Mouse (Mus musculus): ENCODE measurements at regions not wholly inside any gene's neighbourhood (a gene's known extent, or its start where the extent isn't known, plus 50 kb on each side); places are given as distances from the start of the nearest gene placed in this dataset.

DNA sequence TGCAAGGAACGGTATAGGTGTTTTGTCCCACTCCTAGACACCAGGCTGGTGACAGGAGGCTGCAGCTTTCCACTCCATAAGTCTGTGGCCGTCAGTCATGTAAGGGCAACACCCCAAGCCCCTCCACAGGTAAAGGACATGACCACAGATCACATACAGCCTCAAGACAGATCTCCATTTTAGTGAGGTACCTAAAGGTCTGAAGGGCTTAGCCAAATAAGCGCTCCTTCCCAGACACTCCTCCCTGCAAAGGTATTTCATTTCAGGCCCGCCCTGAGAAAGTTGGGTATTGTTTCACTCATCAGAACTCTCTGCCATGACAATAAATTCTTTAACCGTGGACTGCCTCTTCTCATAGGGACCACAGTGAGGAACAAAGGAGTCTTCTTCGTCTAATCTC is 170.2 kb upstream of the Ufl1 start:
- H3K27me3 ChIP-seq (ENCODE audit: control insufficient read depth, insufficient read depth, low read length), result no peaks in the 10 kb centered on the region
- no peak overlapping the region for H3K4me3 ChIP-seq (replicated peaks; ENCODE audit: low read length)
- ATAC-seq (ENCODE audit: low FRiP score, low read depth), result no peak
- no peak overlapping the region for H3K9ac ChIP-seq (ENCODE audit: low read depth, low read length, severe bottlenecking)
- no peak for DNase-seq (ENCODE audit: low spot score)
- no peaks in the 10 kb centered on the region for H3K9me3 ChIP-seq (ENCODE audit: control insufficient read depth, low read length)
- no peaks in the 10 kb centered on the region for H3K4me1 ChIP-seq (ENCODE audit: control insufficient read depth, insufficient read depth, low read length)
- no peak overlapping the region for H3K27ac ChIP-seq (replicated peaks; ENCODE audit: low read depth, low read length)
- H3K4me2 ChIP-seq (replicated peaks; ENCODE audit: low read depth, low read length, severe bottlenecking), result no peak overlapping the region
- no peaks in the 10 kb centered on the region for H3K36me3 ChIP-seq (ENCODE audit: control insufficient read depth, insufficient read depth, low read length)
- 76% methylated on average over 6 of the region's 6 CpGs for WGBS
- TF ChIP-seq POLR2A (IDR thresholded peaks at IDR 0.05; ENCODE audit: borderline replicate concordance, extremely low read depth, insufficient read depth, insufficient read length), result no peak

DNA sequence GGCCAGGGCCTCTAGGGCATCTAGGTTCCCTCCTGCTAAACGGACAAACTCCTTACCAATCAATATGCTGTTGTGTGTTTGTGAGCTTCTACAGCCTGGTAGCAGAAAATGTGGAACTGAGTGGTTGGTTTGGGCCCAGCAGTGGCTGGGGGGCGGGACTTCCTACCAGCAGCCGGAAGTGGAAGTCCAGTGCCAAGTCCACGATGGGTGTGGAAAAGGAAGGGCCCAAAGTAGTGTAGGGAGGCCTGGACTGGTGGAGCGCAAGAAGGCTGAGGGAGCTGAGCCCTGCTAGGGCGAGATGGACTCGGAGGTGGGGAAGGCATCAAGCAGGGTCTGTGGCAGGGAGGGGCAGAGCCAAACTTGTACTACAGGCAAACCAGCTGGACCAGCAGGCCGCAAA is 150.6 kb upstream of the Ufl1 start:
- Histone ChIP-seq H3K9ac (ENCODE audit: low read depth, low read length, severe bottlenecking) (no peak overlapping the region), H3K36me3 (ENCODE audit: control insufficient read depth, insufficient read depth, low read length) (no peaks in the 10 kb centered on the region), H3K27me3 (ENCODE audit: control insufficient read depth, insufficient read depth, low read length) (no peaks in the 10 kb centered on the region), H3K4me3 (replicated peaks; ENCODE audit: low read length) (no peak overlapping the region), H3K9me3 (ENCODE audit: control insufficient read depth, low read length) (no peaks in the 10 kb centered on the region), H3K27ac (replicated peaks; ENCODE audit: low read depth, low read length) (no peak overlapping the region), H3K4me1 (ENCODE audit: control insufficient read depth, insufficient read depth, low read length) (no peaks in the 10 kb centered on the region), H3K4me2 (replicated peaks; ENCODE audit: low read depth, low read length, severe bottlenecking) (no peak overlapping the region)
- 83% methylated on average over 8 of the region's 8 CpGs for WGBS
- no peak for ATAC-seq (ENCODE audit: low FRiP score, low read depth)
- no peak for TF ChIP-seq POLR2A (IDR thresholded peaks at IDR 0.05; ENCODE audit: borderline replicate concordance, extremely low read depth, insufficient read depth, insufficient read length)
- DNase-seq (ENCODE audit: low spot score), result no peak

DNA sequence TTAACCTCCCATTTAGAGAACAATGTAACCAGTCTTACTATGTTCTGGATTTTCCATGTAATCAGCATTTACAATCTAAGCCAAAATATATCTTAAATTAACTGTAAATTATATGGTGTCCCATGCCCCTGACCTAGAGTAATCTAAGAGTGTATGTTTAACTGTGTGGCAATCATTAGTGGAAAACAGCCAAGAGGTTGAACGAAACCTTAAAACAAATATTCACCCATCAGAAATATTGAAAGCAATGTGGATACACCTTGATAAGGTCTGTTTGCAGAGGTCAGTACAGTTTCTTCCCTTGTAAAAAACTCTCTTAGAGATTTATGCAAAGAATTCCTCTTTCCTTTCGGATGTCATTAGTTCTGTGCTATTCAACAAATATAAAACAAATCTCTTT is 134.7 kb upstream of the Ufl1 start:
- no peak overlapping the region for H3K4me3 ChIP-seq (replicated peaks; ENCODE audit: low read length)
- ATAC-seq (ENCODE audit: low FRiP score, low read depth) (no peak), DNase-seq (ENCODE audit: low spot score) (no peak)
- TF ChIP-seq POLR2A (IDR thresholded peaks at IDR 0.05; ENCODE audit: borderline replicate concordance, extremely low read depth, insufficient read depth, insufficient read length), result no peak
- no peaks in the 10 kb centered on the region for H3K27me3 ChIP-seq (ENCODE audit: control insufficient read depth, insufficient read depth, low read length)
- H3K4me2 ChIP-seq (replicated peaks; ENCODE audit: low read depth, low read length, severe bottlenecking), result no peak overlapping the region
- H3K4me1 ChIP-seq (ENCODE audit: control insufficient read depth, insufficient read depth, low read length), result no peaks in the 10 kb centered on the region
- 74% methylated on average over 2 of the region's 2 CpGs for WGBS
- no peak overlapping the region for H3K27ac ChIP-seq (replicated peaks; ENCODE audit: low read depth, low read length)
- H3K9ac ChIP-seq (ENCODE audit: low read depth, low read length, severe bottlenecking), result no peak overlapping the region
- H3K36me3 ChIP-seq (ENCODE audit: control insufficient read depth, insufficient read depth, low read length), result no peaks in the 10 kb centered on the region
- H3K9me3 ChIP-seq (ENCODE audit: control insufficient read depth, low read length), result no peaks in the 10 kb centered on the region

DNA sequence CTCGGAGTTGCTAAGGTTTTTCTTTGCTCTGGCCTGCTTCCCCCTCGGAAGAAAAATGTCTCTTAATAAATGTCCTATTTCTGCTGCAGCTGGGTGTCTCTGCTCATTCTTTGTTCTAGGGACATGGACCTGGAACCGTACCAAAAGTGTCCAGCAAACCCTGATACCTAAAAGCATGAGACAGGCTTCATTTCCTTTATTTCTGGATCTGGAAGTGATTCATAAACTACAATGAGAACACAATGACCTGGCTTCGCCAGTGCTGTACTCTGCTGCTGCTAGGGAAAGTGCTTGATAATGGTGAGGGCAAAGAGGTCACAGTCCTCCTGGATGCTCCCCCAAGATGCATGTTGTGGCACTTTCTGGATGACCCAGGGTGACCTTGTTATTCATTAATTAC is 128.8 kb upstream of the Ufl1 start:
- H3K4me3 ChIP-seq (replicated peaks; ENCODE audit: low read length), result no peak overlapping the region

DNA sequence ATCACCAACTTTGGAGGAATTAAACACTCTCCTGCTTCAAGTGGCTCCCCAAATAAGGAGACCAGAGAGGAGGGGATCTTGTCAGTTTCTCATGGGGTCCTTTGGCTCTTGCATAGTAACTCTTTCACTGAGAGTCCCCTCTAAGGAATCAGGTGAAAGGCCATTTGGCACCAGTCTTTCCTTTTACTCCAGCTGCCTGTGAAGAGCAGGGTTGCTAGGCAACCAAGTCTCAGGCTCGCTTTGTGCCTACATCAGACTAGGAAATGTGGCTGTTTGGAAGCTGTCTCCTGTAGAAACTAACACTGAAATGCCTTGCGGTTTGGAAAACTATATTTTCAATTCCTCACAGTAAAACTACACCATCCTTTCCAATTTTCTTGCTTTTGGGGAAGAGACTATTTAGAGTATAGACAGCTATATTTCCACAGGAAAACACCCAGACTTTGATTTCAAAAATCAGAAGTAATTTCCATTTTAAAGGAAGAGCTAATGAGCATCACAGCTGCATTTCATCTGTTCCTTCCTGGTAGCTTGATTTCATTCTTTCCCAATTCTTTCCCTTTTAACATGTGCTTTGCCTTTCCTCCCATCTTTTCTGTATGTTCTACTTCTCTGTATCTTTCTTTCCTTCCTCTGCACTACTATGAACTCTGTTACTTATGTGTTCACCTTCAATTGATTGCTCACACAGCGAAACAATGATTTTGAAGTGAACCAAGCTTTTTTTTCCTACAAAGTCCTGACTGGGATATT is 127.3 kb upstream of the Ufl1 start:
- DNase-seq (ENCODE audit: low spot score), result peak; percentile 77
- Histone ChIP-seq H3K9me3 (ENCODE audit: control insufficient read depth, low read length) (no peaks in the 10 kb centered on the region), H3K4me1 (ENCODE audit: control insufficient read depth, insufficient read depth, low read length) (peaks cover 8% of the 10 kb centered on the region; the same call in 1 of the 2 replicates), H3K27me3 (ENCODE audit: control insufficient read depth, insufficient read depth, low read length) (no peaks in the 10 kb centered on the region), H3K4me3 (replicated peaks; ENCODE audit: low read length) (no peak overlapping the region), H3K9ac (ENCODE audit: low read depth, low read length, severe bottlenecking) (no peak overlapping the region), H3K27ac (replicated peaks; ENCODE audit: low read depth, low read length) (peak overlapping the region; percentile 48), H3K36me3 (ENCODE audit: control insufficient read depth, insufficient read depth, low read length) (no peaks in the 10 kb centered on the region), H3K4me2 (replicated peaks; ENCODE audit: low read depth, low read length, severe bottlenecking) (no peak overlapping the region)
- WGBS, result 19% methylated on average over 3 of the region's 3 CpGs
- peak; percentile 76 for ATAC-seq (ENCODE audit: low FRiP score, low read depth)
- TF ChIP-seq POLR2A (IDR thresholded peaks at IDR 0.05; ENCODE audit: borderline replicate concordance, extremely low read depth, insufficient read depth, insufficient read length), result no peak

More for the DNA sequence above, 128.8 kb upstream of the Ufl1 start:
- Histone ChIP-seq H3K27me3 (ENCODE audit: control insufficient read depth, insufficient read depth, low read length) (no peaks in the 10 kb centered on the region), H3K27ac (replicated peaks; ENCODE audit: low read depth, low read length) (0 out of 2 replicates have a peak overlapping the region, but pooled peaks have one; percentile 7), H3K9ac (ENCODE audit: low read depth, low read length, severe bottlenecking) (no peak overlapping the region), H3K4me2 (replicated peaks; ENCODE audit: low read depth, low read length, severe bottlenecking) (no peak overlapping the region), H3K4me1 (ENCODE audit: control insufficient read depth, insufficient read depth, low read length) (peaks cover 8% of the 10 kb centered on the region; the same call in 1 of the 2 replicates), H3K9me3 (ENCODE audit: control insufficient read depth, low read length) (no peaks in the 10 kb centered on the region), H3K36me3 (ENCODE audit: control insufficient read depth, insufficient read depth, low read length) (no peaks in the 10 kb centered on the region)
- no peak for TF ChIP-seq POLR2A (IDR thresholded peaks at IDR 0.05; ENCODE audit: borderline replicate concordance, extremely low read depth, insufficient read depth, insufficient read length)
- 54% methylated on average over 4 of the region's 4 CpGs for WGBS
- ATAC-seq (ENCODE audit: low FRiP score, low read depth), result no peak
- DNase-seq (ENCODE audit: low spot score), result peak; percentile 35

All from limb, embryonic 14.5 days (tissue).